8 mouse cellular contexts compared by ENCODE assay signal in the genomic region with DNA sequence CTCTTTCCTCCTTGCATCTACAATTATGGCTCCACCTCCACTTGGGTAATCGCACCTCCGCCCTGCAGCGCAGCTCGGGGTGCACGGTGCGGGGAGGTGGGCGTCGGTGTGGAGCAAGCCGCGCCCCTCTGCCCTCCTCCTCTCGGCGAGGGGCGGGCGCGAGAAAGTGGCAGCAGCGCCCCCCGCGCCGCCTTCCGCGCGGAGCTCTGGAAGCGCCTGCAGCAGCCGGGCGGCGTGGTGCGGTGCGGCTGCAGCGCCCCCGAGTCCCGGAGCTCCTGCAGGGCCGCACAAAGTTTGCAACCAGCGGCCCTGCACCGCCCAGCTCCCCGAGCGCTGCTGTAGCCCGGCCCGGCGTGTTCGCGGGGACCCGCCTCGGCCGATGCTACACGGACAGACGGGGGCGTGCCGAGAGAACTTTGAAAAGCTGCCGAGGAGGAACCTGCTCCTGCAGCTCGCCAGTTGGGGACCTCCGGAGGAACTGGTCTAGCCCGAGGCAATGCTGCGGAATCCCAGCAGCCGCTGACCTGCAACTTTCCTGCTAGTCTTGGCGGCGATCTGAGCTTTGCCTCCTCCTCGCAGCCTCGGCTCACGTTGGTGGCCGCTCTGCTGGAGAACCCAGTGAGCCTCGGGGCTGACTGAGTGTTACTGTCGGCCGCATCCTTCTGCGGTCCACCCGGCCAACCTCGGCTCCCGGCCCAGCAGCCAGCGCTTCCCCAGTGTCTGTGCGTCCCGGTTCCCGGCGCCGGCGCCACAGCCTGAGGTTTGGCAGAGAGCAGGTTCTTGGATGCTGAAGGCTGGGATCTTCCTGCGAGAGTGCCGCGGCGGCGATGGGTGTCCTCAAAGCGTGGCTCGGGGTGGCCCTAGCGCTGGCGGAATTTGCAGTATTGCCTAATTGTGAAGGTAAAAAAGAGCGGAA. TPM values are rescaled to one million over a fixed set of nuclear protein-coding genes. Genes with fewer than 3 reads are reported as not detected.
DNase-seq lines count a peak whose midpoint lies in the region; ATAC-seq and TF ChIP-seq lines count a peak whose summit lies in the region.

No protein-coding gene starts in this region.

- peak overlapping the region; percentile 63 for H3K4me3 ChIP-seq in forebrain, embryonic 12.5 days (replicated peaks)
- peak overlapping the region; percentile 69 for H3K4me3 ChIP-seq in heart, embryonic 15.5 days
- H3K4me3 ChIP-seq in liver, embryonic 11.5 days (ENCODE audit: low read depth, low read length), result peak overlapping the region; percentile 58
- peak overlapping the region; percentile 22 for H3K4me3 ChIP-seq in myocyte

- under 1% methylated on average over 83 of the region's 84 CpGs for WGBS in forebrain, embryonic 12.5 days
- under 1% methylated on average over 76 of the region's 84 CpGs for WGBS in heart, embryonic 15.5 days
- under 1% methylated on average over 80 of the region's 84 CpGs for WGBS in liver, embryonic 11.5 days

- TF ChIP-seq POLR2A in myocyte (IDR thresholded peaks at IDR 0.05; ENCODE audit: insufficient read length, low read depth), result no peak

- no peaks in the 10 kb centered on the region for H3K9me3 ChIP-seq in forebrain, embryonic 12.5 days
- H3K9me3 ChIP-seq in heart, embryonic 15.5 days (replicated peaks), result no peaks in the 10 kb centered on the region
- H3K9me3 ChIP-seq in liver, embryonic 11.5 days (ENCODE audit: control insufficient read depth, low read length), result no peaks in the 10 kb centered on the region

- peak overlapping the region; percentile 83 for H3K27ac ChIP-seq in forebrain, embryonic 12.5 days
- peak overlapping the region; percentile 80 for H3K27ac ChIP-seq in heart, embryonic 15.5 days
- no peak overlapping the region for H3K27ac ChIP-seq in liver, embryonic 11.5 days (ENCODE audit: low read depth, low read length)

- H3K4me2 ChIP-seq in forebrain, embryonic 12.5 days, result peak overlapping the region; percentile 93
- H3K4me2 ChIP-seq in heart, embryonic 15.5 days, result peak overlapping the region; percentile 85
- peak overlapping the region; percentile 75 for H3K4me2 ChIP-seq in liver, embryonic 11.5 days
- peak overlapping the region; percentile 94 for H3K4me2 ChIP-seq in myocyte (ENCODE audit: low read depth)

- no peaks in the 10 kb centered on the region for H3K79me2 ChIP-seq in myocyte (ENCODE audit: control insufficient read depth, insufficient read depth)

- no peaks in the 10 kb centered on the region for H3K36me3 ChIP-seq in forebrain, embryonic 12.5 days (replicated peaks)
- no peaks in the 10 kb centered on the region for H3K36me3 ChIP-seq in heart, embryonic 15.5 days
- no peaks in the 10 kb centered on the region for H3K36me3 ChIP-seq in liver, embryonic 11.5 days (ENCODE audit: control insufficient read depth, insufficient read depth, low read length)
- no peaks in the 10 kb centered on the region for H3K36me3 ChIP-seq in myocyte (ENCODE audit: control insufficient read depth, insufficient read depth)

- peaks cover 22% of the 10 kb centered on the region for H3K4me1 ChIP-seq in forebrain, embryonic 12.5 days
- H3K4me1 ChIP-seq in heart, embryonic 15.5 days (replicated peaks), result peaks cover 26% of the 10 kb centered on the region
- H3K4me1 ChIP-seq in liver, embryonic 11.5 days (replicated peaks; ENCODE audit: control insufficient read depth, insufficient read depth, low read length), result no peaks in the 10 kb centered on the region

- DNase-seq in spleen, adult 18-20 months, result peak; percentile 7 to 16
- DNase-seq in spleen, postnatal 14 days (ENCODE audit: low spot score in 2 of 2), result no peak
- peak; percentile 80 for DNase-seq in kidney, postnatal 10 days
- DNase-seq in liver, embryonic 11.5 days (ENCODE audit: low spot score), result peak; percentile 68
- DNase-seq in thymus, adult 18-20 months, result peak; percentile 4

- ATAC-seq in forebrain, embryonic 12.5 days (ENCODE audit: low FRiP score), result peak; percentile 89
- peak; percentile 82 for ATAC-seq in heart, embryonic 15.5 days (replicated peaks; ENCODE audit: insufficient number of reproducible peaks, insufficient read depth, low FRiP score, low read depth)
- ATAC-seq in liver, embryonic 11.5 days (replicated peaks; ENCODE audit: low FRiP score), result peak; percentile 74

- H3K27me3 ChIP-seq in forebrain, embryonic 12.5 days, result peaks cover 7% of the 10 kb centered on the region; the same call in 1 of the 2 replicates
- H3K27me3 ChIP-seq in heart, embryonic 15.5 days, result no peaks in the 10 kb centered on the region
- H3K27me3 ChIP-seq in liver, embryonic 11.5 days (replicated peaks; ENCODE audit: control insufficient read depth, insufficient read depth, low read length), result peaks cover 44% of the 10 kb centered on the region
- H3K27me3 ChIP-seq in myocyte (ENCODE audit: control insufficient read depth, insufficient read depth, insufficient read length), result peaks cover 7% of the 10 kb centered on the region

- peak overlapping the region; percentile 3 for H3ac ChIP-seq in myocyte (ENCODE audit: control insufficient read depth, insufficient read length)

- peak overlapping the region; percentile 72 for H3K9ac ChIP-seq in forebrain, embryonic 12.5 days
- H3K9ac ChIP-seq in heart, embryonic 15.5 days, result peak overlapping the region; percentile 64
- H3K9ac ChIP-seq in liver, embryonic 11.5 days (ENCODE audit: low read depth, low read length), result peak overlapping the region; percentile 42

TF ChIP-seq in myocyte, 11 proteins besides CTCF, POLR2A, EP300 and RAD21:
- TF ChIP-seq MYOD1 (IDR thresholded peaks at IDR 0.05; ENCODE audit: control insufficient read depth in 1 of 3, insufficient read length in 2 of 3, low read depth in 2 of 3) (peak in 1 of 3 experiments; percentile 2), MYOG (IDR thresholded peaks at IDR 0.05; ENCODE audit: control insufficient read depth in 1 of 3, insufficient read depth in 1 of 3, insufficient read length in 2 of 3, low read depth in 2 of 3) (no peak)
TF ChIP-seq in myocyte: peak in this region for 1.

RNA-seq across cellular contexts. Expression of a gene that starts 0.5 kb away (rescaled TPM):
- polyA plus RNA-seq in forebrain, embryonic 12.5 days (2016; fragmentation: Nextera tagmentation; extraction: Ambion mirVana), result 8.5 and 10.8 TPM in 2 replicates
- 12.1 and 14.7 TPM in 2 replicates for polyA plus RNA-seq in heart, embryonic 15.5 days (2015; fragmentation: Nextera tagmentation; extraction: Ambion mirVana)
- polyA plus RNA-seq in liver, embryonic 11.5 days (2014; fragmentation: Nextera tagmentation; extraction: Ambion mirVana), result 11.5 and 13.8 TPM in 2 replicates
- 1.5 TPM for polyA plus RNA-seq in myocyte (2012; fragmentation: generic; extraction: Trizol)

Comparison
In these comparisons a context has a peak if more than half of its experiments do, and no peak if none do; other contexts are left out.
1. DNase-seq: peak in spleen, adult 18-20 months (2 of 2), kidney, postnatal 10 days (single experiment), liver, embryonic 11.5 days (single experiment) and thymus, adult 18-20 months (2 of 2); none in spleen, postnatal 14 days (0 of 2).
2. Peak in every context shown above with its lines, with median percentiles within 50 percentile points of each other: ATAC-seq, H3K4me2 ChIP-seq, H3K4me3 ChIP-seq and H3K9ac ChIP-seq.